Mouse (Mus musculus) embryonic facial prominence, embryonic 15.5 days (tissue): ENCODE measurements around the gene Nup210l. TPM values are rescaled to one million over a fixed set of nuclear protein-coding genes. Genes with fewer than 3 reads are reported as not detected.

ENCODE experiments used
- microRNA counts: library from miRNA; unstranded; fragments of <30 nt; microRNA quantifications from one replicate; lab custom pipeline; 2016
- microRNA-seq: library from miRNA; unstranded; fragments of <30 nt; microRNA quantifications from one replicate; pipeline ENCODE4, GENCODE M21; 2016; ENCODE audit warnings: borderline number of aligned reads
- polyA plus RNA-seq: library from polyadenylated mRNA; unstranded; fragments of >200 nt; fragmentation: Nextera tagmentation; extraction: Ambion mirVana; gene quantifications from 2 replicates; pipeline ENCODE4 v1.2.1, GENCODE M21; 2015

Gene Nup210l
- polyA plus RNA-seq, 1 experiment from 2014 or later: 0.36 TPM

MicroRNA genes within 50 kb of the gene (microRNA counts, 519-probe panel; counts per million panel counts)
- 3,102 counts per million, percentile 75 among the panel's probes with 10 or more counts for microRNA mmu-miR-190b (lab: Ali Mortazavi, UCI)

Small RNAs within 50 kb of the gene (microRNA-seq; reads per million reads assigned to microRNA genes)
- gene Mir190b: 6.0 reads per million, percentile 23 among the genes with 10 or more reads in this experiment

Other genes with a start within 250 kb of the Nup210l start
- gene Il6ra, start 190.9 kb upstream of the Nup210l start, polyA plus RNA-seq: 3.4 and 3.6 TPM in 2 replicates
- gene Atp8b2, start 140.6 kb upstream of the Nup210l start, polyA plus RNA-seq: 19.0 and 19.3 TPM in 2 replicates
- 145 and 152 TPM in 2 replicates for gene Hax1, start 105.4 kb upstream of the Nup210l start, polyA plus RNA-seq
- gene 4933434E20Rik, start 52.5 kb upstream of the Nup210l start, polyA plus RNA-seq: 132 and 149 TPM in 2 replicates
- gene Ubap2l, start 51.5 kb upstream of the Nup210l start, polyA plus RNA-seq: 175 and 176 TPM in 2 replicates
- gene Tpm3, start 31.5 kb upstream of the Nup210l start, polyA plus RNA-seq: 439 and 441 TPM in 2 replicates
- gene Rps27, start 109.5 kb downstream of the Nup210l start, polyA plus RNA-seq: 1,680 and 1,915 TPM in 2 replicates
- gene Rab13, start 109.6 kb downstream of the Nup210l start, polyA plus RNA-seq: 34.0 and 35.0 TPM in 2 replicates
- gene Jtb, start 127.5 kb downstream of the Nup210l start, polyA plus RNA-seq: 111 and 121 TPM in 2 replicates
- gene Creb3l4, start 139.4 kb downstream of the Nup210l start, polyA plus RNA-seq: 6.1 and 7.3 TPM in 2 replicates
- 107 and 115 TPM in 2 replicates for gene Slc39a1, start 144.0 kb downstream of the Nup210l start, polyA plus RNA-seq
- gene Crtc2, start 150.0 kb downstream of the Nup210l start, polyA plus RNA-seq: 24.7 and 27.8 TPM in 2 replicates
- 4.0 and 4.5 TPM in 2 replicates for gene Dennd4b, start 161.1 kb downstream of the Nup210l start, polyA plus RNA-seq
- gene Gatad2b, start 189.0 kb downstream of the Nup210l start, polyA plus RNA-seq: 15.2 and 16.8 TPM in 2 replicates